Mouse (Mus musculus) G1E (cell line): ENCODE data around the gene Tbpl1.

ENCODE experiments used
- CTCF ChIP-seq: IDR thresholded peaks from 2 replicates; pipeline ENCODE4 v1.5.1; 2012; ENCODE audit warnings: low read depth, low read length, inconsistent platforms, mixed read lengths
- POLR2AphosphoS5 ChIP-seq: IDR thresholded peaks from 2 replicates; pipeline ENCODE4 v1.6.1; 2012; ENCODE audit warnings: low read depth, low read length, inconsistent platforms; ENCODE audit not compliant: insufficient replicate concordance

DNA sequence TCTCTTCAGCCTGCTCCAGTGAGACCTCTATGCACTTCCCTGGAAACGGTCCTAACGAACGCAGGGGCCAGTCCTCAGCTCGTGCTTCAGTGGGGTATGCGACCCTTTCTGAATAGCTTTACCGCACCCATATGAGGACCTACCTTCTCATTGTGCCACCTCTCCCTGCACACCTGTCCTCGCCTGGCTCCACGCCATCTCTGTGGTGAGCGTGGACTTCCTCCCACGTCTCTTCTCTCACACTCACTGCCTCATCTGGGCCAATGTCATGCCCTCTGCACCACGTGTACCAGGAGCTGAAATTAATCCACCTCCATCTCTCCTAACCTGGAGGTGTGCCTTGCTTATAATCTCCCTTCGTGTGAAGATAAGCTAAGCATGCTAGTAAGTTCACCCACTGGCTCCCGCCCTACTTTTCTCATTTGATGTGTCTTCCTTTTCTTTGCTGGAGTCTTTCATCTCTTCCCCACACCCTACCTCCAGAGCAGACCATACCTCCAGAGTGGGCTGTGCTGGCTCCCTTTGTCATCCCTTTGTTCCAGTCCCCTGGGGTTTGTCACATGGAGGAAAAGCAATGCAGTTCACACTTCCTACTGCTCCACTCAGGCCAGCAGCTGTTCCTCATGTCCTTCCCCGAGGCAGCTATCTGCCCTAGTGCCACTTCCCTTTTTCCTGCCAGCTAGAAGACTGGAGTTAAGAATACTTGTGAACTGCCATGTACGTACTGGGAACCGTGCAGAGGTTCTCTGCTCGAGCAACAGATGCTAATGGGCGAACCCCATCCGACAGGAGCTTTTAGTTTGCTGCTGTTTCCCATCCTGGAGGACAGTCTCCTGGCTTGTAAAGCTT is 32.0 kb downstream of the Tbpl1 start:
- TF ChIP-seq POLR2AphosphoS5, result no peak
- TF ChIP-seq CTCF, result no peak
